Comparison of ENCODE assay signal across 8 mouse cellular contexts in genomic region chr4:156077499-156078301, GRCm38 (mm10). TPM values are rescaled to one million over a fixed set of nuclear protein-coding genes. Genes with fewer than 3 reads are reported as not detected.
A peak's percentile ranks its signal among the peaks of the same experiment; 100 is the strongest.
DNase-seq lines count a peak whose midpoint lies in the region; ATAC-seq and TF ChIP-seq lines count a peak whose summit lies in the region.

No protein-coding gene starts in this region.

- H3K4me2 ChIP-seq in forebrain, embryonic 15.5 days (replicated peaks) = peak overlapping the region; percentile 52
- H3K4me2 ChIP-seq in intestine, embryonic 15.5 days (replicated peaks) = peak overlapping the region; percentile 83
- peak overlapping the region; percentile 86 for H3K4me2 ChIP-seq in liver, postnatal 0 days (ENCODE audit: low read depth, low read length)
- H3K4me2 ChIP-seq in neural tube, embryonic 13.5 days = peak overlapping the region; percentile 59

- H3K36me3 ChIP-seq in ES-Bruce4 (ENCODE audit: control insufficient read depth, insufficient read depth, low read length, poor library complexity, severe bottlenecking) = no peaks in the 10 kb centered on the region
- no peaks in the 10 kb centered on the region for H3K36me3 ChIP-seq in forebrain, embryonic 15.5 days
- H3K36me3 ChIP-seq in intestine, embryonic 15.5 days = no peaks in the 10 kb centered on the region
- no peaks in the 10 kb centered on the region for H3K36me3 ChIP-seq in liver, postnatal 0 days (replicated peaks; ENCODE audit: insufficient read depth, low read length)
- H3K36me3 ChIP-seq in neural tube, embryonic 13.5 days = no peaks in the 10 kb centered on the region

- peak; percentile 29 for TF ChIP-seq CTCF in ES-Bruce4 (IDR thresholded peaks at IDR 0.05; ENCODE audit: low read depth, low read length)
- TF ChIP-seq CTCF in brain, embryonic 14.5 days (IDR thresholded peaks at IDR 0.05; ENCODE audit: borderline replicate concordance, extremely low read depth, insufficient read depth, insufficient read length) = peak; percentile 5; the same call in 1 of the 2 replicates
- TF ChIP-seq CTCF in liver, postnatal 0 days (IDR thresholded peaks at IDR 0.05; ENCODE audit: low read depth) = peak; percentile 39

- H3K4me1 ChIP-seq in ES-Bruce4 (ENCODE audit: control insufficient read depth, insufficient read depth, low read length) = no peaks in the 10 kb centered on the region
- H3K4me1 ChIP-seq in forebrain, embryonic 15.5 days = peaks cover 14% of the 10 kb centered on the region
- H3K4me1 ChIP-seq in intestine, embryonic 15.5 days (replicated peaks) = peaks cover 23% of the 10 kb centered on the region
- peaks cover 28% of the 10 kb centered on the region for H3K4me1 ChIP-seq in liver, postnatal 0 days (ENCODE audit: insufficient read depth)
- peaks cover 18% of the 10 kb centered on the region for H3K4me1 ChIP-seq in neural tube, embryonic 13.5 days (replicated peaks)

- no peak overlapping the region for H3K27ac ChIP-seq in ES-Bruce4 (ENCODE audit: insufficient read depth, low read length)
- H3K27ac ChIP-seq in forebrain, embryonic 15.5 days (replicated peaks) = no peak overlapping the region
- H3K27ac ChIP-seq in intestine, embryonic 15.5 days = peak overlapping the region; percentile 57
- peak overlapping the region; percentile 57; the same call in 1 of the 2 replicates for H3K27ac ChIP-seq in liver, postnatal 0 days (ENCODE audit: low read depth)
- H3K27ac ChIP-seq in neural tube, embryonic 13.5 days (replicated peaks) = no peak overlapping the region

- H3K4me3 ChIP-seq in ES-Bruce4 (ENCODE audit: low read depth, low read length) = peak overlapping the region; percentile 56
- H3K4me3 ChIP-seq in forebrain, embryonic 15.5 days = peak overlapping the region; percentile 38
- H3K4me3 ChIP-seq in intestine, embryonic 15.5 days (replicated peaks) = peak overlapping the region; percentile 46
- H3K4me3 ChIP-seq in liver, postnatal 0 days (ENCODE audit: low read depth, low read length) = peak overlapping the region; percentile 50
- peak overlapping the region; percentile 35 for H3K4me3 ChIP-seq in neural tube, embryonic 13.5 days

- DNase-seq in brain, embryonic 14.5 days (ENCODE audit: low read depth) = no peak
- DNase-seq in liver, postnatal 0 days = peak; percentile 70
- peak; percentile 81 to 83 for DNase-seq in thymus, postnatal 10 days (ENCODE audit: low spot score in 2 of 2)
- DNase-seq in frontal cortex, postnatal 36 days (ENCODE audit: low spot score in 2 of 2) = no peak

- under 1% methylated on average over 56 of the region's 58 CpGs for WGBS in forebrain, embryonic 15.5 days
- under 1% methylated on average over 58 of the region's 58 CpGs for WGBS in intestine, embryonic 15.5 days
- under 1% methylated on average over 54 of the region's 58 CpGs for WGBS in liver, postnatal 0 days (ENCODE audit: insufficient replicate concordance)
- WGBS in neural tube, embryonic 13.5 days = under 1% methylated on average over 58 of the region's 58 CpGs

- no peak for TF ChIP-seq EP300 in ES-Bruce4 (IDR thresholded peaks at IDR 0.05; ENCODE audit: insufficient read depth, low read depth, low read length)
- TF ChIP-seq EP300 in liver, postnatal 0 days (IDR thresholded peaks at IDR 0.05; ENCODE audit: low read depth) = no peak

- H3K9ac ChIP-seq in ES-Bruce4 (ENCODE audit: low read depth, poor library complexity, severe bottlenecking) = peak overlapping the region; percentile 53
- peak overlapping the region; percentile 30 for H3K9ac ChIP-seq in forebrain, embryonic 15.5 days (replicated peaks)
- peak overlapping the region; percentile 59 for H3K9ac ChIP-seq in intestine, embryonic 15.5 days
- H3K9ac ChIP-seq in liver, postnatal 0 days (replicated peaks) = peak overlapping the region; percentile 52
- peak overlapping the region; percentile 60 for H3K9ac ChIP-seq in neural tube, embryonic 13.5 days

- no peak for TF ChIP-seq POLR2A in ES-Bruce4 (IDR thresholded peaks at IDR 0.05; ENCODE audit: insufficient read depth, low read length)
- no peak for TF ChIP-seq POLR2A in brain, embryonic 14.5 days (IDR thresholded peaks at IDR 0.05; ENCODE audit: borderline replicate concordance, extremely low read depth, insufficient read depth, insufficient read length, poor library complexity, severe bottlenecking)

- peak; percentile 4; the same call in 1 of the 2 replicates for ATAC-seq in forebrain, embryonic 15.5 days (replicated peaks)
- ATAC-seq in intestine, embryonic 15.5 days = peak; percentile 90
- peak; percentile 79 for ATAC-seq in liver, postnatal 0 days
- ATAC-seq in neural tube, embryonic 13.5 days (ENCODE audit: low read depth) = no peak

- no peaks in the 10 kb centered on the region for H3K27me3 ChIP-seq in ES-Bruce4 (ENCODE audit: control insufficient read depth, insufficient read depth, low read length, poor library complexity, severe bottlenecking)
- peaks cover 17% of the 10 kb centered on the region for H3K27me3 ChIP-seq in forebrain, embryonic 15.5 days
- H3K27me3 ChIP-seq in intestine, embryonic 15.5 days (replicated peaks) = peaks cover 4% of the 10 kb centered on the region; the same call in 1 of the 2 replicates
- H3K27me3 ChIP-seq in liver, postnatal 0 days (ENCODE audit: insufficient read depth, low read length) = no peaks in the 10 kb centered on the region
- peaks cover 38% of the 10 kb centered on the region for H3K27me3 ChIP-seq in neural tube, embryonic 13.5 days

- H3K9me3 ChIP-seq in ES-Bruce4 (replicated peaks; ENCODE audit: control insufficient read depth, insufficient read depth, low read length, poor library complexity, severe bottlenecking) = no peaks in the 10 kb centered on the region
- H3K9me3 ChIP-seq in forebrain, embryonic 15.5 days = no peaks in the 10 kb centered on the region
- no peaks in the 10 kb centered on the region for H3K9me3 ChIP-seq in intestine, embryonic 15.5 days
- no peaks in the 10 kb centered on the region for H3K9me3 ChIP-seq in liver, postnatal 0 days (ENCODE audit: low read length)
- H3K9me3 ChIP-seq in neural tube, embryonic 13.5 days = no peaks in the 10 kb centered on the region

RNA-seq across cellular contexts. Expression of gene Ttll10, which starts 18.5 kb away (rescaled TPM):
- polyA plus RNA-seq in ES-Bruce4 (2011; ENCODE audit: insufficient read depth, insufficient read length, low read depth, missing spikeins) = 2.5 and 3.3 TPM in 2 replicates
- 0.05 and 0.23 TPM in 2 replicates for polyA plus RNA-seq in brain, embryonic 14.5 days (2012; rRNA removed)
- polyA plus RNA-seq in forebrain, embryonic 15.5 days (2015; fragmentation: Nextera tagmentation; extraction: Ambion mirVana) = not detected in 2 replicates
- polyA plus RNA-seq in intestine, embryonic 15.5 days (2015; fragmentation: Nextera tagmentation; extraction: Ambion mirVana) = 3.1 and 3.9 TPM in 2 replicates
- polyA plus RNA-seq in liver, postnatal 0 days (2015; fragmentation: Nextera tagmentation; extraction: Ambion mirVana) = 0.15 and 0.31 TPM in 2 replicates
- polyA plus RNA-seq in neural tube, embryonic 13.5 days (2015; fragmentation: Nextera tagmentation; extraction: Ambion mirVana) = not detected in 2 replicates

RNA-seq across cellular contexts. Expression of gene 9430015G10Rik, which starts 32.1 kb away (rescaled TPM):
- 39.7 and 47.7 TPM in 2 replicates for polyA plus RNA-seq in ES-Bruce4 (2011; ENCODE audit: insufficient read depth, insufficient read length, low read depth, missing spikeins)
- polyA plus RNA-seq in brain, embryonic 14.5 days (2012; rRNA removed) = 68.0 and 85.5 TPM in 2 replicates
- 40.2 and 41.0 TPM in 2 replicates for polyA plus RNA-seq in forebrain, embryonic 15.5 days (2015; fragmentation: Nextera tagmentation; extraction: Ambion mirVana)
- 22.2 and 22.8 TPM in 2 replicates for polyA plus RNA-seq in intestine, embryonic 15.5 days (2015; fragmentation: Nextera tagmentation; extraction: Ambion mirVana)
- 3.1 and 3.9 TPM in 2 replicates for polyA plus RNA-seq in liver, postnatal 0 days (2015; fragmentation: Nextera tagmentation; extraction: Ambion mirVana)
- polyA plus RNA-seq in neural tube, embryonic 13.5 days (2015; fragmentation: Nextera tagmentation; extraction: Ambion mirVana) = 25.0 and 27.7 TPM in 2 replicates

RNA-seq across cellular contexts. Expression of gene Tnfrsf18, which starts 51.7 kb away (rescaled TPM):
- polyA plus RNA-seq in ES-Bruce4 (2011; ENCODE audit: insufficient read depth, insufficient read length, low read depth, missing spikeins) = not detected in 2 replicates
- 0.24 and 0.25 TPM in 2 replicates for polyA plus RNA-seq in brain, embryonic 14.5 days (2012; rRNA removed)
- 0.66 and 1.5 TPM in 2 replicates for polyA plus RNA-seq in forebrain, embryonic 15.5 days (2015; fragmentation: Nextera tagmentation; extraction: Ambion mirVana)
- polyA plus RNA-seq in intestine, embryonic 15.5 days (2015; fragmentation: Nextera tagmentation; extraction: Ambion mirVana) = 1.1 and 1.6 TPM in 2 replicates
- 0.78 and 1.2 TPM in 2 replicates for polyA plus RNA-seq in liver, postnatal 0 days (2015; fragmentation: Nextera tagmentation; extraction: Ambion mirVana)
- 1.6 and 2.7 TPM in 2 replicates for polyA plus RNA-seq in neural tube, embryonic 13.5 days (2015; fragmentation: Nextera tagmentation; extraction: Ambion mirVana)

RNA-seq across cellular contexts. Expression of gene Rnf223, which starts 52.6 kb away (rescaled TPM):
- polyA plus RNA-seq in ES-Bruce4 (2011; ENCODE audit: insufficient read depth, insufficient read length, low read depth, missing spikeins) = 0.27 TPM in 1 of 2 replicates, not detected in the other
- polyA plus RNA-seq in brain, embryonic 14.5 days (2012; rRNA removed) = 3.3 and 3.8 TPM in 2 replicates
- polyA plus RNA-seq in forebrain, embryonic 15.5 days (2015; fragmentation: Nextera tagmentation; extraction: Ambion mirVana) = 0.46 and 0.72 TPM in 2 replicates
- polyA plus RNA-seq in intestine, embryonic 15.5 days (2015; fragmentation: Nextera tagmentation; extraction: Ambion mirVana) = 0.06 and 0.18 TPM in 2 replicates
- 0.06 and 0.07 TPM in 2 replicates for polyA plus RNA-seq in liver, postnatal 0 days (2015; fragmentation: Nextera tagmentation; extraction: Ambion mirVana)
- polyA plus RNA-seq in neural tube, embryonic 13.5 days (2015; fragmentation: Nextera tagmentation; extraction: Ambion mirVana) = 0.66 and 0.69 TPM in 2 replicates

Comparison
In these comparisons a context has a peak if more than half of its experiments do, and no peak if none do; other contexts are left out.
1. H3K27ac ChIP-seq: peak in intestine, embryonic 15.5 days (single experiment) and liver, postnatal 0 days (single experiment); none in ES-Bruce4 (single experiment), forebrain, embryonic 15.5 days (single experiment) and neural tube, embryonic 13.5 days (single experiment).
2. DNase-seq: peak in liver, postnatal 0 days (single experiment) and thymus, postnatal 10 days (2 of 2); none in brain, embryonic 14.5 days (single experiment) and frontal cortex, postnatal 36 days (0 of 2).
3. Peak in every context shown above with its lines, with median percentiles within 50 percentile points of each other: H3K4me3 ChIP-seq, H3K9ac ChIP-seq, CTCF ChIP-seq and H3K4me2 ChIP-seq.